Mouse (Mus musculus) liver, embryonic 14.5 days (tissue): ENCODE measurements around the gene Fam71f2.
A peak's percentile ranks its signal among the peaks of the same experiment; 100 is the strongest.

ENCODE experiments used
- CTCF ChIP-seq: IDR thresholded peaks from 2 replicates; pipeline ENCODE4 v1.5.1; 2016; ENCODE audit warnings: antibody characterized with exemption, low read depth, control low read depth
- EP300 ChIP-seq: IDR thresholded peaks from 2 replicates; pipeline ENCODE4 v1.6.1; 2016; ENCODE audit warnings: antibody characterized with exemption, low read depth

GRCm38 (mm10) chr6:29305462-29305861, 26.1 kb downstream of the Fam71f2 start:
- peak; percentile 14; the same call in 1 of the 2 replicates for TF ChIP-seq CTCF
- TF ChIP-seq EP300 = no peak
